Comparison of ENCODE assay signal across 22 mouse cellular contexts in the genomic region with DNA sequence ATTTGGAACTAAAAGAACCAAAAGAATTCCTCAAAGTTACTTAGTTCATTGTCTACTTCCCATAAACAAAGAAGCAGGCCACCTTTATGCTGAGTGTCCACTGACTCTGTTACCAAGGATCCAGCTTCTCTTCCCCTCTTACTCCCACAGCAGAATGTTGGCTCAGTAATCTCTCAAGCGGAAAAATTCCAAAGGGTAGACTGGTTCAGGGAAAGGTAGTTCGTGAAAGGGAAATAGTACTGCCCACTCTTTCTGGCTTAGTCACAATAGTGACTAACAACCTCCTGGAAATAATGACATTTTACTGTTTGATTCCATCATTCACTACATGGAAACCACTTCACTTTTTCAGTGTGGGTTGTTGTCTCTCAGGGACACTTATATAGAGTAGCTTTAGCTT. TPM values are rescaled to one million over a fixed set of nuclear protein-coding genes. Genes with fewer than 3 reads are reported as not detected.
"Had no signal": no experiment of that assay in that cellular context is flagged by ENCODE, and none has a peak within 500 bp of the region (broad histone marks: within the 10 kb centered on the region; RNA-seq: fewer than 3 reads in every experiment).

No protein-coding gene starts in this region.

- H3K4me3 ChIP-seq: lung, embryonic 15.5 days; megakaryocyte, embryonic 14.5 days; midbrain, embryonic 13.5 days; midbrain, embryonic 15.5 days; neural tube, embryonic 13.5 days; neural tube, embryonic 15.5 days had no signal

- H3K27me3 ChIP-seq: lung, embryonic 15.5 days; midbrain, embryonic 13.5 days; midbrain, embryonic 15.5 days; neural tube, embryonic 13.5 days; neural tube, embryonic 15.5 days had no signal

- H3K9ac ChIP-seq: liver, postnatal 0 days; lung, embryonic 15.5 days; midbrain, embryonic 13.5 days; midbrain, embryonic 15.5 days; neural tube, embryonic 13.5 days; neural tube, embryonic 15.5 days had no signal

- H3K27ac ChIP-seq: lung, embryonic 15.5 days; macrophage; midbrain, embryonic 13.5 days; midbrain, embryonic 15.5 days; neural tube, embryonic 13.5 days; neural tube, embryonic 15.5 days had no signal

- H3K4me1 ChIP-seq: lung, embryonic 15.5 days; megakaryocyte, embryonic 14.5 days; midbrain, embryonic 13.5 days; neural tube, embryonic 13.5 days; neural tube, embryonic 15.5 days had no signal

- H3K9me3 ChIP-seq: lung, embryonic 15.5 days; megakaryocyte, embryonic 14.5 days; midbrain, embryonic 13.5 days; midbrain, embryonic 15.5 days; neural tube, embryonic 13.5 days; neural tube, embryonic 15.5 days had no signal

- ATAC-seq: liver, postnatal 0 days; lung, postnatal 0 days; midbrain, embryonic 13.5 days; midbrain, embryonic 15.5 days had no signal

- H3K36me3 ChIP-seq: lung, embryonic 15.5 days; midbrain, embryonic 13.5 days; midbrain, embryonic 15.5 days; neural tube, embryonic 13.5 days; neural tube, embryonic 15.5 days had no signal

- DNase-seq: liver, postnatal 0 days; lung, adult 2 months; lung, postnatal 14 days; lung, postnatal 36 days; retina, postnatal 1 day; right cerebral cortex, adult 18-20 months; right cerebral cortex, postnatal 25 days; right cerebral cortex, postnatal 4 days; spleen, adult 18-20 months; thymus, adult 18-20 months; thymus, postnatal 14 days; thymus, postnatal 36 days had no signal

- H3K4me2 ChIP-seq: lung, embryonic 15.5 days; midbrain, embryonic 11.5 days; midbrain, embryonic 13.5 days; midbrain, embryonic 15.5 days; neural tube, embryonic 13.5 days; neural tube, embryonic 15.5 days had no signal

RNA-seq across cellular contexts. Expression of gene Eda2r, which starts 4.2 kb away (rescaled TPM):
- polyA plus RNA-seq: small intestine, adult 2 months had no signal
